Mouse (Mus musculus) heart, postnatal 0 days (tissue): ENCODE data around the gene Cgrrf1.

Experiments
- CTCF ChIP-seq: IDR thresholded peaks from 2 replicates; pipeline ENCODE4 v1.5.1; 2016; ENCODE audit warnings: antibody characterized with exemption, control low read depth, low read depth
- EP300 ChIP-seq: IDR thresholded peaks from 2 replicates; pipeline ENCODE4 v1.6.1; 2016; ENCODE audit warnings: antibody characterized with exemption, low read depth

- TF ChIP-seq CTCF: no peak
- no peak for TF ChIP-seq EP300
Measured at GRCm38 (mm10) chr14:46898626-46899025, 66.7 kb downstream of the Cgrrf1 start.
